Mouse (Mus musculus): ENCODE results near the gene Trim50. TPM values are rescaled to one million over a fixed set of nuclear protein-coding genes. Genes with fewer than 3 reads are reported as not detected.

Gene Trim50
- polyA plus RNA-seq (2014; fragmentation: Nextera tagmentation; extraction: Ambion mirVana) = not detected in 2 replicates

GRCm38 (mm10) chr5:135352995-135353394 lies at the start of gene Trim50:
TSS of gene Trim50 (plus strand) at chr5:135353295.
- Histone ChIP-seq H3K27me3 (ENCODE audit: control insufficient read depth, insufficient read depth, low read length) (no peaks in the 10 kb centered on the region), H3K4me1 (replicated peaks; ENCODE audit: control insufficient read depth, insufficient read depth, low read length) (no peaks in the 10 kb centered on the region), H3K27ac (ENCODE audit: low read depth, low read length) (no peak within 1 kb of the TSS), H3K36me3 (ENCODE audit: control insufficient read depth, insufficient read depth, low read length) (no peaks in the 10 kb centered on the region), H3K4me2 (ENCODE audit: low read depth, low read length, severe bottlenecking) (no peak within 1 kb of the TSS), H3K9ac (ENCODE audit: low read length) (no peak within 1 kb of the TSS), H3K9me3 (ENCODE audit: control insufficient read depth, low read length) (peaks cover 5% of the 10 kb centered on the region; the same call in 1 of the 2 replicates), H3K4me3 (ENCODE audit: low read depth, low read length) (no peak within 1 kb of the TSS)
- DNase-seq (ENCODE audit: low spot score) (no peak), ATAC-seq (replicated peaks; ENCODE audit: low FRiP score) (no peak)
- 59% methylated on average over 9 of the region's 9 CpGs for WGBS

- no peak overlapping the region for H3K9ac ChIP-seq (ENCODE audit: low read length)
- H3K27me3 ChIP-seq (ENCODE audit: control insufficient read depth, insufficient read depth, low read length) = no peaks in the 10 kb centered on the region
- ATAC-seq (replicated peaks; ENCODE audit: low FRiP score) = no peak
- 49% methylated on average over 10 of the region's 10 CpGs for WGBS
- H3K4me2 ChIP-seq (ENCODE audit: low read depth, low read length, severe bottlenecking) = no peak overlapping the region
- H3K27ac ChIP-seq (ENCODE audit: low read depth, low read length) = no peak overlapping the region
- H3K9me3 ChIP-seq (ENCODE audit: control insufficient read depth, low read length) = no peaks in the 10 kb centered on the region
- DNase-seq (ENCODE audit: low spot score) = no peak
- no peak overlapping the region for H3K4me3 ChIP-seq (ENCODE audit: low read depth, low read length)
- H3K4me1 ChIP-seq (replicated peaks; ENCODE audit: control insufficient read depth, insufficient read depth, low read length) = no peaks in the 10 kb centered on the region
- H3K36me3 ChIP-seq (ENCODE audit: control insufficient read depth, insufficient read depth, low read length) = no peaks in the 10 kb centered on the region
Observed at GRCm38 (mm10) chr5:135306321-135306965, 46.7 kb upstream of the Trim50 start.

GRCm38 (mm10) chr5:135316177-135316576 lies 36.9 kb upstream of the Trim50 start:
- Histone ChIP-seq H3K4me3 (ENCODE audit: low read depth, low read length) (no peak overlapping the region), H3K27me3 (ENCODE audit: control insufficient read depth, insufficient read depth, low read length) (no peaks in the 10 kb centered on the region), H3K27ac (ENCODE audit: low read depth, low read length) (no peak overlapping the region), H3K4me1 (replicated peaks; ENCODE audit: control insufficient read depth, insufficient read depth, low read length) (no peaks in the 10 kb centered on the region), H3K4me2 (ENCODE audit: low read depth, low read length, severe bottlenecking) (no peak overlapping the region), H3K9ac (ENCODE audit: low read length) (no peak overlapping the region), H3K36me3 (ENCODE audit: control insufficient read depth, insufficient read depth, low read length) (no peaks in the 10 kb centered on the region), H3K9me3 (ENCODE audit: control insufficient read depth, low read length) (no peaks in the 10 kb centered on the region)
- WGBS = 86% methylated on average over 3 of the region's 3 CpGs
- ATAC-seq (replicated peaks; ENCODE audit: low FRiP score) = no peak
- DNase-seq (ENCODE audit: low spot score) = no peak

- H3K27me3 ChIP-seq (ENCODE audit: control insufficient read depth, insufficient read depth, low read length) = no peaks in the 10 kb centered on the region
- no peak overlapping the region for H3K27ac ChIP-seq (ENCODE audit: low read depth, low read length)
- H3K4me1 ChIP-seq (replicated peaks; ENCODE audit: control insufficient read depth, insufficient read depth, low read length) = no peaks in the 10 kb centered on the region
- 67% methylated on average over 2 of the region's 2 CpGs for WGBS
- no peak for DNase-seq (ENCODE audit: low spot score)
- ATAC-seq (replicated peaks; ENCODE audit: low FRiP score) = no peak
- H3K4me3 ChIP-seq (ENCODE audit: low read depth, low read length) = no peak overlapping the region
- H3K9ac ChIP-seq (ENCODE audit: low read length) = no peak overlapping the region
- no peak overlapping the region for H3K4me2 ChIP-seq (ENCODE audit: low read depth, low read length, severe bottlenecking)
- H3K36me3 ChIP-seq (ENCODE audit: control insufficient read depth, insufficient read depth, low read length) = no peaks in the 10 kb centered on the region
- H3K9me3 ChIP-seq (ENCODE audit: control insufficient read depth, low read length) = no peaks in the 10 kb centered on the region
Observed at GRCm38 (mm10) chr5:135319856-135320255, 33.2 kb upstream of the Trim50 start.

GRCm38 (mm10) chr5:135322197-135322596 lies 30.9 kb upstream of the Trim50 start:
- H3K36me3 ChIP-seq (ENCODE audit: control insufficient read depth, insufficient read depth, low read length) = no peaks in the 10 kb centered on the region
- no peaks in the 10 kb centered on the region for H3K9me3 ChIP-seq (ENCODE audit: control insufficient read depth, low read length)
- WGBS = 97% methylated on average over 1 of the region's 1 CpGs
- no peak overlapping the region for H3K27ac ChIP-seq (ENCODE audit: low read depth, low read length)
- H3K4me1 ChIP-seq (replicated peaks; ENCODE audit: control insufficient read depth, insufficient read depth, low read length) = peaks cover 3% of the 10 kb centered on the region; the same call in 1 of the 2 replicates
- H3K9ac ChIP-seq (ENCODE audit: low read length) = no peak overlapping the region
- DNase-seq (ENCODE audit: low spot score) (no peak), ATAC-seq (replicated peaks; ENCODE audit: low FRiP score) (no peak)
- H3K27me3 ChIP-seq (ENCODE audit: control insufficient read depth, insufficient read depth, low read length) = no peaks in the 10 kb centered on the region
- H3K4me3 ChIP-seq (ENCODE audit: low read depth, low read length) = no peak overlapping the region
- H3K4me2 ChIP-seq (ENCODE audit: low read depth, low read length, severe bottlenecking) = no peak overlapping the region

GRCm38 (mm10) chr5:135326121-135326659 lies 26.9 kb upstream of the Trim50 start:
- peaks cover 3% of the 10 kb centered on the region; the same call in 1 of the 2 replicates for H3K4me1 ChIP-seq (replicated peaks; ENCODE audit: control insufficient read depth, insufficient read depth, low read length)
- WGBS = 5% methylated on average over 3 of the region's 3 CpGs
- no peak overlapping the region for H3K4me2 ChIP-seq (ENCODE audit: low read depth, low read length, severe bottlenecking)
- no peaks in the 10 kb centered on the region for H3K27me3 ChIP-seq (ENCODE audit: control insufficient read depth, insufficient read depth, low read length)
- no peak overlapping the region for H3K4me3 ChIP-seq (ENCODE audit: low read depth, low read length)
- no peak overlapping the region for H3K27ac ChIP-seq (ENCODE audit: low read depth, low read length)
- H3K36me3 ChIP-seq (ENCODE audit: control insufficient read depth, insufficient read depth, low read length) = no peaks in the 10 kb centered on the region
- no peaks in the 10 kb centered on the region for H3K9me3 ChIP-seq (ENCODE audit: control insufficient read depth, low read length)
- no peak for ATAC-seq (replicated peaks; ENCODE audit: low FRiP score)
- DNase-seq (ENCODE audit: low spot score) = no peak
- H3K9ac ChIP-seq (ENCODE audit: low read length) = no peak overlapping the region

- H3K27ac ChIP-seq (ENCODE audit: low read depth, low read length) = no peak overlapping the region
Observed at GRCm38 (mm10) chr5:135329471-135329870, 23.6 kb upstream of the Trim50 start.

GRCm38 (mm10) chr5:135330201-135330600 lies 22.9 kb upstream of the Trim50 start:
- DNase-seq (ENCODE audit: low spot score) (no peak), ATAC-seq (replicated peaks; ENCODE audit: low FRiP score) (no peak)
- no peak overlapping the region for H3K4me3 ChIP-seq (ENCODE audit: low read depth, low read length)
- peaks cover 3% of the 10 kb centered on the region; the same call in 1 of the 2 replicates for H3K4me1 ChIP-seq (replicated peaks; ENCODE audit: control insufficient read depth, insufficient read depth, low read length)
- 88% methylated on average over 5 of the region's 5 CpGs for WGBS
- no peak overlapping the region for H3K4me2 ChIP-seq (ENCODE audit: low read depth, low read length, severe bottlenecking)
- no peak overlapping the region for H3K9ac ChIP-seq (ENCODE audit: low read length)
- no peaks in the 10 kb centered on the region for H3K9me3 ChIP-seq (ENCODE audit: control insufficient read depth, low read length)
- no peaks in the 10 kb centered on the region for H3K27me3 ChIP-seq (ENCODE audit: control insufficient read depth, insufficient read depth, low read length)
- no peaks in the 10 kb centered on the region for H3K36me3 ChIP-seq (ENCODE audit: control insufficient read depth, insufficient read depth, low read length)
- no peak overlapping the region for H3K27ac ChIP-seq (ENCODE audit: low read depth, low read length)

More at GRCm38 (mm10) chr5:135329471-135329870, 23.6 kb upstream of the Trim50 start:
- Histone ChIP-seq H3K4me1 (replicated peaks; ENCODE audit: control insufficient read depth, insufficient read depth, low read length) (peaks cover 3% of the 10 kb centered on the region; the same call in 1 of the 2 replicates), H3K4me3 (ENCODE audit: low read depth, low read length) (no peak overlapping the region), H3K4me2 (ENCODE audit: low read depth, low read length, severe bottlenecking) (no peak overlapping the region), H3K36me3 (ENCODE audit: control insufficient read depth, insufficient read depth, low read length) (no peaks in the 10 kb centered on the region), H3K27me3 (ENCODE audit: control insufficient read depth, insufficient read depth, low read length) (no peaks in the 10 kb centered on the region), H3K9me3 (ENCODE audit: control insufficient read depth, low read length) (no peaks in the 10 kb centered on the region), H3K9ac (ENCODE audit: low read length) (no peak overlapping the region)
- WGBS = 80% methylated on average over 4 of the region's 4 CpGs
- DNase-seq (ENCODE audit: low spot score) = no peak
- ATAC-seq (replicated peaks; ENCODE audit: low FRiP score) = no peak

- ATAC-seq (replicated peaks; ENCODE audit: low FRiP score) = no peak
- peaks cover under 1% of the 10 kb centered on the region; the same call in 1 of the 2 replicates for H3K4me1 ChIP-seq (replicated peaks; ENCODE audit: control insufficient read depth, insufficient read depth, low read length)
- no peaks in the 10 kb centered on the region for H3K9me3 ChIP-seq (ENCODE audit: control insufficient read depth, low read length)
- H3K4me3 ChIP-seq (ENCODE audit: low read depth, low read length) = no peak overlapping the region
- WGBS = 84% methylated on average over 6 of the region's 6 CpGs
- H3K36me3 ChIP-seq (ENCODE audit: control insufficient read depth, insufficient read depth, low read length) = no peaks in the 10 kb centered on the region
- no peaks in the 10 kb centered on the region for H3K27me3 ChIP-seq (ENCODE audit: control insufficient read depth, insufficient read depth, low read length)
- H3K4me2 ChIP-seq (ENCODE audit: low read depth, low read length, severe bottlenecking) = no peak overlapping the region
- no peak for DNase-seq (ENCODE audit: low spot score)
- H3K27ac ChIP-seq (ENCODE audit: low read depth, low read length) = no peak overlapping the region
- H3K9ac ChIP-seq (ENCODE audit: low read length) = no peak overlapping the region
Observed at GRCm38 (mm10) chr5:135331161-135331560, 21.9 kb upstream of the Trim50 start.
